Mouse (Mus musculus): ENCODE measurements around the gene Irf4.

Irf4 gene

GRCm38 (mm10) chr13:30802336-30802955, 53.4 kb downstream of the Irf4 start:
- no peak for DNase-seq (ENCODE audit: low spot score)

GRCm38 (mm10) chr13:30809240-30809639, 60.2 kb downstream of the Irf4 start:
- DNase-seq (ENCODE audit: low spot score): no peak

DNA sequence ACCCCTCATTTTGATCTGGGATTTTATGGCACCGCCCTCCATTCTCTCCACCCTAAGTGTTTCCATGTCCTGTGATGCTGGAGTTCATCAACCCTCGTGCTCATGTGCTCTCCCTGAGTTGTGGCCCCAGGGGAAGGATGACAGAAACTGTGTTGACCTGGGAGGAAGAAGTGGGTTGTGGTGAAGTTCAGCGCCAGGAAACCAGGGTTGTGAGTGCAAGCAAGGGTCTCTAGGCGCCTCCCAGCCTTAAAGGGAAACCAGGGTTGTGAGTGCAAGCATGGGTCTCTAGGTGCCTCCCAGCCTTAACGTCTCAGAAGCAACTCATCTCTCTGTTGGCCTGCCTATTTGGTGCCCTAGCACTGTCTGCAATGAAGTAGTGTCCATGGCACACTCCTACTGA, 64.4 kb downstream of the Irf4 start:
- DNase-seq (ENCODE audit: low spot score): no peak

GRCm38 (mm10) chr13:30814256-30814655, 65.2 kb downstream of the Irf4 start:
- DNase-seq (ENCODE audit: low spot score): no peak
